Mouse (Mus musculus): Measurements from ENCODE around the gene Tes3-ps. TPM values are rescaled to one million over a fixed set of nuclear protein-coding genes. Genes with fewer than 3 reads are reported as not detected.

Gene Tes3-ps
- polyA plus RNA-seq, 1 experiment from 2014 or later, result 0.57 TPM

- H3K36me3 ChIP-seq (ENCODE audit: control insufficient read depth, insufficient read depth), result peaks cover 3% of the 10 kb centered on the region
- WGBS, result 86% methylated on average over 4 of the region's 4 CpGs
Observed at GRCm38 (mm10) chr13:49470319-49470718, 22.8 kb upstream of the Tes3-ps start.

GRCm38 (mm10) chr13:49470806-49471205 lies 22.3 kb upstream of the Tes3-ps start:
- no peaks in the 10 kb centered on the region for H3K4me1 ChIP-seq (replicated peaks; ENCODE audit: control insufficient read depth, insufficient read depth, low read length)
- H3K4me2 ChIP-seq (replicated peaks; ENCODE audit: low read depth), result no peak overlapping the region
- no peak overlapping the region for H3K9ac ChIP-seq (ENCODE audit: low read depth, low read length)
- WGBS, result 57% methylated on average over 4 of the region's 4 CpGs
- TF ChIP-seq CTCF (IDR thresholded peaks at IDR 0.05; ENCODE audit: low read depth), result no peak
- no peaks in the 10 kb centered on the region for H3K9me3 ChIP-seq (ENCODE audit: control insufficient read depth)
- no peaks in the 10 kb centered on the region for H3K36me3 ChIP-seq (ENCODE audit: control insufficient read depth, insufficient read depth)
- ATAC-seq, result no peak
- H3K27me3 ChIP-seq (replicated peaks; ENCODE audit: control insufficient read depth, insufficient read depth, low read length), result no peaks in the 10 kb centered on the region
- no peak overlapping the region for H3K4me3 ChIP-seq (ENCODE audit: low read depth, low read length)
- H3K27ac ChIP-seq (ENCODE audit: low read depth, low read length), result no peak overlapping the region

More at GRCm38 (mm10) chr13:49470319-49470718, 22.8 kb upstream of the Tes3-ps start:
- no peaks in the 10 kb centered on the region for H3K4me1 ChIP-seq (replicated peaks; ENCODE audit: control insufficient read depth, insufficient read depth, low read length)
- TF ChIP-seq CTCF (IDR thresholded peaks at IDR 0.05; ENCODE audit: low read depth), result no peak
- no peak for ATAC-seq
- H3K4me2 ChIP-seq (replicated peaks; ENCODE audit: low read depth), result no peak overlapping the region
- H3K9me3 ChIP-seq (ENCODE audit: control insufficient read depth), result no peaks in the 10 kb centered on the region
- H3K9ac ChIP-seq (ENCODE audit: low read depth, low read length), result no peak overlapping the region
- no peaks in the 10 kb centered on the region for H3K27me3 ChIP-seq (replicated peaks; ENCODE audit: control insufficient read depth, insufficient read depth, low read length)
- no peak overlapping the region for H3K27ac ChIP-seq (ENCODE audit: low read depth, low read length)
- H3K4me3 ChIP-seq (ENCODE audit: low read depth, low read length), result no peak overlapping the region

DNA sequence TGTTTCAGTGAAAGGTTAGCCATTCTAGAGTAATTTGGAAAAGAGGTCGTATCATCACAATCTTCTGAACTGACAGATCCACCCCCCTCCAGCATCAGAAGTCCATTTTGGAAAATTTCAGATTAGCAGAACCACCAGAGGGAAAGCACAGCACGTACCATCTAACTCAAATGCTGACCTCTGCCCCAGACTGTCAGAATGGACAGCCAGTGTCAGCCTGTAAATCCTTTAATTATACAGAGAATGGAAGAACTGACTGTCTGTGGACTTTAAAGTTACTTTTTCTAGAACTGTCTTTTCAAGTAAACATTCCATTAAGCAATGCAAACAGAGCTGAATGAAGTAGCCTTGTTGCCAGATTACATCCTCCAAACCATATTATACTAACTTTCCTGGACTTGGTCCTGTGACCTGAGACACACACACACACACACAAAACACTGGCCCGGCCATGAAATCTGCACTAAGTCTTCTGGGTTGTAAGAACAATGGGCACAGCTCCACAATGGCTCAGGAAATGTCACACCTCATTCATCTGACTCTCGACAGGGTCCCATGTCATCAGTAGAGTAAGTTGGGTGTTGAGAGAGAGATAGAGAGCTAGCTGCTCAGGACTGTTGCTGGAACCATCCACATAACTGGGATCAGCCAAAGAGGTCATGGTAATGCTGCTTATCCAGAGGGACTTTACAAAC lies 21.0 kb upstream of the Tes3-ps start:
- no peak for ATAC-seq
- no peak overlapping the region for H3K9ac ChIP-seq (ENCODE audit: low read depth, low read length)
- H3K4me2 ChIP-seq (replicated peaks; ENCODE audit: low read depth), result no peak overlapping the region
- no peak for TF ChIP-seq CTCF (IDR thresholded peaks at IDR 0.05; ENCODE audit: low read depth)
- no peaks in the 10 kb centered on the region for H3K4me1 ChIP-seq (replicated peaks; ENCODE audit: control insufficient read depth, insufficient read depth, low read length)
- H3K4me3 ChIP-seq (ENCODE audit: low read depth, low read length), result no peak overlapping the region
- no peaks in the 10 kb centered on the region for H3K27me3 ChIP-seq (replicated peaks; ENCODE audit: control insufficient read depth, insufficient read depth, low read length)
- H3K9me3 ChIP-seq (ENCODE audit: control insufficient read depth), result no peaks in the 10 kb centered on the region
- WGBS, result 60% methylated on average over 4 of the region's 4 CpGs
- no peak overlapping the region for H3K27ac ChIP-seq (ENCODE audit: low read depth, low read length)
- H3K36me3 ChIP-seq (ENCODE audit: control insufficient read depth, insufficient read depth), result no peaks in the 10 kb centered on the region

DNA sequence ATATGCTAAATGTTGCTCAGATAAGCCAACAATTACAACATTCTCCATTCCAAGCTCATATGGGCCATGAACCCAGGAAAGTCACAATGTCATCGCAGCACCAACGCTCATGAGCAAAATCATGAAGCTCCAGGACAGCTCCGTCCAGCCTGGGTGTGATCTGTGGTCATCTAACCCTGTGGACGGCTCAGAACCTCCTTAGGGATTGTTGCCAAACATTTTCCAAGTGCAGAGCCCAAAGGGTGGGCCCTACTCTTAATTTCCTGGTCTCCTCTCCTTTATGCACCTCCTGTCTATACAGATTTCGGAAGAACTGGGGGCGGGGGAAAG lies 20.5 kb upstream of the Tes3-ps start:
- Histone ChIP-seq H3K4me2 (replicated peaks; ENCODE audit: low read depth) (no peak overlapping the region), H3K9ac (ENCODE audit: low read depth, low read length) (no peak overlapping the region), H3K27me3 (replicated peaks; ENCODE audit: control insufficient read depth, insufficient read depth, low read length) (no peaks in the 10 kb centered on the region), H3K36me3 (ENCODE audit: control insufficient read depth, insufficient read depth) (no peaks in the 10 kb centered on the region), H3K27ac (ENCODE audit: low read depth, low read length) (no peak overlapping the region), H3K9me3 (ENCODE audit: control insufficient read depth) (no peaks in the 10 kb centered on the region), H3K4me1 (replicated peaks; ENCODE audit: control insufficient read depth, insufficient read depth, low read length) (no peaks in the 10 kb centered on the region), H3K4me3 (ENCODE audit: low read depth, low read length) (no peak overlapping the region)
- no peak for TF ChIP-seq CTCF (IDR thresholded peaks at IDR 0.05; ENCODE audit: low read depth)
- ATAC-seq, result no peak
- 94% methylated on average over 6 of the region's 6 CpGs for WGBS

DNA sequence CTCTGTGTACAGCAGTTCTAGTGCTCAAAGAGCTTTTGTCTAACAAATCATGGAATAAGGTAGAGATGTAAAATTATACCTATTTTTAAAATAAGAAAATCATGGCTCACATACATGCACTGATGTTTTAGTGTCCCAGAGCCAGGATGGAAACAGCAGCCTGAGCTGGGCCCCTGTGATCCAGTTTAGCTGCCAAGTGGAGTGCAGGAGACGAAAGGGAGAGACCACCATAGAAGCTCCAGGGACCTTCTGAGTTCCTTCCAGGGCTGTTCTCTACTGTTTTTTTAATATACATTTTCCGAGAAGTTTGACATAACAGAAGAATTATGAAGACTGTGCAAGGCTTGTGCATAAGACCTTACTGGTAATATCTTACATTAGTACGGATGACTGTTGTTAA lies 15.2 kb upstream of the Tes3-ps start:
- no peaks in the 10 kb centered on the region for H3K4me1 ChIP-seq (replicated peaks; ENCODE audit: control insufficient read depth, insufficient read depth, low read length)
- H3K27ac ChIP-seq (ENCODE audit: low read depth, low read length), result no peak overlapping the region
- TF ChIP-seq CTCF (IDR thresholded peaks at IDR 0.05; ENCODE audit: low read depth), result no peak
- 66% methylated on average over 3 of the region's 3 CpGs for WGBS
- no peak overlapping the region for H3K4me2 ChIP-seq (replicated peaks; ENCODE audit: low read depth)
- ATAC-seq, result no peak
- H3K36me3 ChIP-seq (ENCODE audit: control insufficient read depth, insufficient read depth), result no peaks in the 10 kb centered on the region
- H3K4me3 ChIP-seq (ENCODE audit: low read depth, low read length), result no peak overlapping the region
- no peak overlapping the region for H3K9ac ChIP-seq (ENCODE audit: low read depth, low read length)
- H3K9me3 ChIP-seq (ENCODE audit: control insufficient read depth), result no peaks in the 10 kb centered on the region
- H3K27me3 ChIP-seq (replicated peaks; ENCODE audit: control insufficient read depth, insufficient read depth, low read length), result no peaks in the 10 kb centered on the region

- H3K36me3 ChIP-seq (ENCODE audit: control insufficient read depth, insufficient read depth), result no peaks in the 10 kb centered on the region
- H3K27ac ChIP-seq (ENCODE audit: low read depth, low read length), result no peak overlapping the region
- WGBS, result 78% methylated on average over 6 of the region's 6 CpGs
- H3K27me3 ChIP-seq (replicated peaks; ENCODE audit: control insufficient read depth, insufficient read depth, low read length), result no peaks in the 10 kb centered on the region
- H3K4me1 ChIP-seq (replicated peaks; ENCODE audit: control insufficient read depth, insufficient read depth, low read length), result no peaks in the 10 kb centered on the region
- no peak overlapping the region for H3K4me3 ChIP-seq (ENCODE audit: low read depth, low read length)
- no peak for TF ChIP-seq CTCF (IDR thresholded peaks at IDR 0.05; ENCODE audit: low read depth)
- H3K9ac ChIP-seq (ENCODE audit: low read depth, low read length), result no peak overlapping the region
- H3K4me2 ChIP-seq (replicated peaks; ENCODE audit: low read depth), result no peak overlapping the region
- no peaks in the 10 kb centered on the region for H3K9me3 ChIP-seq (ENCODE audit: control insufficient read depth)
- no peak for ATAC-seq
Observed at GRCm38 (mm10) chr13:49478851-49479374, 14.2 kb upstream of the Tes3-ps start.

All from intestine, postnatal 0 days (tissue).